Mouse (Mus musculus) lung, adult 18-20 months (tissue): ENCODE measurements around the gene Arhgap5.
"Not testable (repeated sequence)": the region's sequence is repeated elsewhere in the genome, so short reads cannot be mapped to it uniquely, and the experiment has no call there.

ENCODE experiments used
- DNase-seq, 2 experiments: peaks; one replicate each; pipeline ENCODE4 v3.0.0; 2022; ENCODE audit warnings: mixed read lengths in 2 of 2

Arhgap5 gene

DNA sequence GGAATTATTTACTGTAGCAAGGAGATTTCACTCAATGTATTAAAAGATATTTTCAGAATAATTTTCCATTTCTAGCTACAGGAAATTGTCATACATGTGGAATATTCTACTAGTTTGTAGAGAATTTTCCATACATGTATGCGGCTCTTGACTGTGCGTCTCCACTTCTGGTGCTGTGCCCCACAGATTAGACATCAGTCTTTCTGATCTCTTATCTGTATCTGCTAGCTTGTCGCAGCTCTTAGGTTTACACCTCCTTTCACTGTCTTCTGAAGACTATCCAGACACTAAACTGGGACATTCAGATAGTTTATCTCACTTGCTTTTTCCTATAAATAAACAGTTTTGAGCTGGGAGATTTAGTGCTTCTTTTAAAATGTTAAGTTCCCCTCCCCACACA lies 40.8 kb downstream of the Arhgap5 start:
- DNase-seq, result no peak

- no peak for DNase-seq
Measured at GRCm38 (mm10) chr12:52552085-52552484, 48.3 kb downstream of the Arhgap5 start.

GRCm38 (mm10) chr12:52555188-52555876 lies 51.6 kb downstream of the Arhgap5 start:
- DNase-seq, result no peak

- DNase-seq, result no peak
Measured at GRCm38 (mm10) chr12:52565654-52566053, 61.9 kb downstream of the Arhgap5 start.

DNA sequence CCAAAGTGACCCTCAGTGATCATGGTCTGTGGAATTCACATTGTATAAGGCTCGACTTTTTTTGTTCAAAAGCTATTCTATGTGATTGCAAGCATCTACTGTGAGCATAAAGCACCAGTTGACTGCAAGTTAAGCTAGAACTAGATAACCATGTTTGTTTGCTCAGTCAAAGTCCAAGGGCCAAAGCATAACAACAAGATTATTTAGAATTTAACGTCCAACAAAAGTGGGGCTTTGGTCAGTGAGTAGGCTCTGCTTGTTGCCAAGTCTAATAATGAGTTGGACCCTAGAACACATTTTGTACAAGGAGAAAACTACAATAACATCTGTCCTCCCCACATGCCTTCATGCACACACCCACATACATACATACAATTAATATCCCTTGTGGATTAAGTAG lies 69.6 kb downstream of the Arhgap5 start:
- DNase-seq, result no peak

DNA sequence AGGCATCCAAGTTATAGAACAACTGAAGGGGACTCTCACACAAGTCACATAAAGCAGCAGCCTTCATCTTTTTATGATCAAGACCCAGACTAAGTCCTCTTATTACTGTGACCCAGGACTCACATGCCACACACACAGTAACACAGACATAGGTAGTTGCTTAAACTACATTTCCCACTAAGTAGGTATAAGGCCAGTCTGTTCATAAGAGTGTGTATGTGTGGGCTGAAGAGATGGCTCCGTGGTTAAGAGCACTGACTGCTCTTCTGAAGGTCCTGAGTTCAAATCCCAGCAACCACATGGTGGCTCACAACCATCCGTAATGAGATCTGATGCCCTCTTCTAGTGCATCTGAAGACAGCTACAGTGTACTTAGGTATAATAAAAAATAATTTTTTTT lies 82.7 kb downstream of the Arhgap5 start:
- DNase-seq, result not testable (repeated sequence)

DNA sequence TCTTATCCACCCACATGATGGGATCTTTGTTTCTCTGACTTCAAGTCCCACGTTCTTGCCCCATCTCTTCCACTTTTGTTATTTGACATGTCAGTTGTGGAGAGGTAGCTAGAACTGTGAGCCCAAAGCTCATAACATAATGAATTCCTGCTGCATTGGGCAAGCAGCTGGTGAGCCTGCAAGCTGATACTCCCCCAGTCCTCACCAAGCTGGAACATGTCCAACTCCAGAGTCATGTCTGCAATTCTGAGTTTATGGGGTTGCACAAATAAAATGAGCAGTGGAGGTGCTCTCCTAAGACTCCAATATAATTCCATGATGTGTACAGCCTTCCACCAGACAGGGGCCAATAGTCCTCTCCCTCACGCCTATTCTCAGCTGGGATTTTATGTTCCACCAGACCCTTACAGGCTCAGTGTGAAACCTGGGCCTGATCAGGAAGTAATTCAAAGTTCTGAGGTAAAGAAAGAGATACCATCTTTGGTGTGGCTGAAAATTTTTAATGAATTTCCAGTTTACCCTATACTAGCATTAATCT lies 83.8 kb downstream of the Arhgap5 start:
- DNase-seq, result no peak

- no peak for DNase-seq
Measured at GRCm38 (mm10) chr12:52595389-52596185, 91.8 kb downstream of the Arhgap5 start.

DNA sequence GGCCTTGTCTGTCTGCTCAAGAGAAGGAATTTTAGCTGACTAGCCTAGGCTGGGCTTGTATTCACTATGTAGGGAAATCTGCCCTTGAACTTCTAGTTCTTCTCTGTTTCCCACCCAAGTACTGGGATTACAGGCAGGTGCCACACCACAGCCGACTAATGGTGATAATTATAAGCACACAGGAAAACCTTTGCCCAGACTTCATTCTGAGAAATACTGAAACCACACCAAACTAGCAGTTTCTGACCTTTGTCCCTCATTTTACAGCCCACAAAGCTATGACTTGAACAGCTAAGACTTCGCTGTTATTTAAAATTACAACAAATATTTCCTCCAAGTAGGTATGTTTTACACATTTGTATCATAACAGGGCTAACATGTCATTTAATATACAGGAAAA lies 98.7 kb downstream of the Arhgap5 start:
- no peak for DNase-seq

DNA sequence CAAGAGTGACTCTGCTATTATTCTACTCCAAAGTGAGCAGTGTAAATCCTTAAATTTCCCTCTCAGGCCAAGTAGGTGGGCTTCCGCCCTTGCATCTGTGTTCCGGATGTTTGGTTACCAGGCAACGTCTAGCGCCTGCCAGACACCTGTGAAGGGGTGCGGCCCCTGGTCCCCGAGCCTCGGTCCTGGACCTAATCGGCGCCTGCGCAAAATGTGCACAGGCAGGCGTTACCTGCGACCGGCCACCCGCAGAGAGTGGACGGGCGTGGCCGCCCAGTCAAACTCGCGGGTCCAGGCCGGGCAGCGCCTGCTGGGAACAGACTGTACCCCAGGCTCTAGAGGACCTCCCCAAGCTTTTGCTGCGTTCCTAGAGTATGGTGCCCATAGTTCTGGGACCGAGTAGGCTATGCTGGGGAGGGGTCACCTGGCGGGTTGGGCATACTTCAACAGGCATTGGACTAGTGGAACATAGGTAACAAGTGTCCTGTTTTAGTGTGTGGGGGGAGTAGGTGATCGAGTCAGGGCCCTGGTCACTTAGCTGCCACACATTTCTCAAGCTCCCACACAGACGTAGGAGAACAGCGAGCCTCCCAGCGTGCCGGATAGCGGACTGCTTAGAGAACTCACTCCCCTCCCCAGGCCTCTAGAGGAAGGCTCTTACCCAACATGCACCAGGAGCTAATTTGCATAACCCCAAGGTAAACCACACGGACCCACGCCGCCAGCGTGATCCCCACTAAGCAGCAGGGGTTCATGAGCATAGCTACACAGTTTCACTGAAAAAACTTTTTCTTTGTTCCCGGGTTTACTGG lies 99.3 kb downstream of the Arhgap5 start:
- DNase-seq, result peak; percentile 87 to 90

DNA sequence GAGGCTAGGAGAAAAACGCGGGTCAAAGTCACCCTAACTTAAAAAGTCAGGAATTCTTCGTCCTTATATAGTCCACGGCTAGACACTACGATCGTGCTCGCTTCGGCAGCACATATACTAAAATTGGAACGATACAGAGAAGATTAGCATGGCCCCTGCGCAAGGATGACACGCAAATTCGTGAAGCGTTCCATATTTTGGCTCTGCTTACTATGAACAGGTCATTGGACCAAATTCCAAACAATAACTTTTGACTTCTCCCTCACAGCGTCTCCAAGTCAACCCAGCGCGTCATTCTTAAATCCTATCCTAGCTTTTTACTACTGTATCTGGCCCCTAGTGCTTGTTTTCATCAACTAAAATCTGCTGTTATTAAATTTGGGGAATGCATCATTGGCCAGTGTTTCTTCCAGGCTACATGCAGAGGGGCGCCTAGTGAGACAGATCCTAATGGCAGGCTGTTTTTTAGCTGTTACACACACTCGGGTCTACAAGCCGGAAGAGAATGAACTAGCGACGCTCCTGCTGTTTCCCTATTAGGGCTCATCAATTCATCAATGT lies 100.0 kb downstream of the Arhgap5 start:
- DNase-seq, result peak; percentile 66 to 72

- DNase-seq, result peak; percentile 93 to 95
Measured at GRCm38 (mm10) chr12:52604256-52604991, 100.7 kb downstream of the Arhgap5 start.

DNA sequence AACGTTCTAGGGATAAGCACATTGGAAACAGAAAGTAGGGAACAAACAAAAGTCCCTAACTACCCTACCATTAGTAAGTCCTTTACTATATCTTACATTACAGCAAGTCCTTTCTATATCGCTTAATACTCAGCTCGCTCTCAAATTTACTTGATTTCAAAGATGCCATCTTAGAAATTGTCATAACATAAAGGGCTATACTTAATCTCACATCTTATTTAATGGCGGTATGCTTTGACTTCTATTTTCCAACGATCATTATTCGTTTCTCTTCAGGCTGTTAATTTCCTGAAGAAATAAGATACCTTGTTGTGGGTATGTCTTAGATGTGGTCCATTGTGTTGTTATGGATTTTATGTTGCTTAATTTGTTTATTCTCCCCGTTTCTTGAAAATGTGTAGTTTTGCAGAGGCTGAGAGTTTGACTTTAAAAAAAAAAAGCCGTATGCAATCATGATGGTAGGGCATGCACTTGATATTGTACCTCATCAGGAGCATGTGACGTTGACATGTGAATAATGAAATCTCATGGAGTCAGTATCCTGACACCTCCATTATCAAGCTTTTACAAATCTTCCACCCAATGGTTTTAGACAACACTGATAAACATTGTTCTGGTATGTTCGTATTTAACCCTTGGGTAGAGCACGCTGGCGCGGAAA lies 101.3 kb downstream of the Arhgap5 start:
- DNase-seq, result no peak

DNA sequence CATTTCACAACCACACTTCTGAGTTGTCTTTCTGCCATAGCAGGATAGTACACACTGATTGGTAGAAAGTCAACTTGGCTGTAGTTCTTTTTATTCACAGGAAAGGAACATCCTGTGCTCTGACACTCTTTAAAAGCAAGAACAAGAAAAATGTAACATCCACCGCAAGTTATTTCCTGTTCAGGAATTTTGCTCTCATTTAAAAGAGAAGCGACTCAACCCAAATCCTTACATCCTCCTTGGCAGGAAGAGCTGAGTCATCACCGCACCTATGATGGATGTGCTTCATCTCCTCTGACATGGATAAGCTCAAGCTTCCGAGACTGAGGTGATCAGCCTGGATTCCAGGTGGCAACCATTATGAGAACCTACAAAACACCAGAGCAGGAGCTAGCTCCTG lies 103.6 kb downstream of the Arhgap5 start:
- no peak for DNase-seq

DNA sequence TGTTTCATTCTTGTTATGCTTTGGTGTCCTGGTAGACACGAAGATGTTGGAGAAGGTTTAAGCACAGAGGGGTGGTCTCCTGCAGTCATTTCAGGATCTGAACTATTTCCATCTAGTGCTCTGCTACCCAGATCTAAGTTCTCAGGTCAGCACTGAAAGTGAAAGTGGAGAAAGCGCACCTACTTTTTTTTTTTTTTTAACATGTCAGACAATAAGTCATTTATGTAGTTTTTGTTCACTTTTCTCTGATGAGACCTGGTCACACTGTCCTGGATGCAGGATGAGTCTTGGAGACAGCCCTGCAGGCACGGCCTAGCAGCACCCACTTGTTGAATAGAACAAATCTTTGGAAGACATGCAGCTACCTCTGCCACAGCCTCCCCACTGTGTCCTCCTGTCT lies 111.9 kb downstream of the Arhgap5 start:
- no peak for DNase-seq

DNA sequence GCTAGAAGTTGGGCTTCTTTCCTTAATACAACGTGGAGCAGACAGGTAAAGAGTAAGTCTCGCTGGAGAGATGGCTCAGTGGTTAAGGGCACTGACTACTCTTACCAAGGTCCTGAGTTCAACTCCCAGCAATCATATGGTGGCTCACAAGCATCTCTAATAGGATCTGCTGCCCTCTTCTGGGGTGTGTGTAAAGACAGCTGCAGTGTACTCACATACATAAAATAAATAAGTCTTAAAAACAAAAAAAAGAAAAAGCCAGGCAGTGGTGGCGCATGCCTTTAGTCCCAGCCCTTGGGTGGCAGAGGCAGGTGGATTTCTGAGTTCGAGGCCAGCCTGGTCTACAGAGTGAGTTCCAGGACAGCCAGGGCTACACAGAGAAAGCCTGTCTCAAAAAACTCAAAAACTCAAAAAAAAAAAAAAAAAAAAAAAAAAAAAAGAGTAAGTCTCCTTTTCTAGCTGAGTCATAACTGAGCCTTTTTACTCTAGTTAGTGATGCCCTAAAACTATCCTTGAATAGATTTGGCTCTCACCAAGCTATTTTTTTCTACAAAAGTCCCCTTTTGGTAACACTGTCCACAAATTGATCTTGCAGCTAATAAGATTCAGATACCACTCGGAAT lies 114.8 kb downstream of the Arhgap5 start:
- no peak for DNase-seq

GRCm38 (mm10) chr12:52619644-52620043 lies 115.9 kb downstream of the Arhgap5 start:
- no peak for DNase-seq
